Mouse (Mus musculus) heart, postnatal 0 days (tissue): Measurements from ENCODE around the gene Cyp11a1.

ENCODE experiments used
- CTCF ChIP-seq: IDR thresholded peaks from 2 replicates; pipeline ENCODE4 v1.5.1; 2016; ENCODE audit warnings: antibody characterized with exemption, control low read depth, low read depth
- EP300 ChIP-seq: IDR thresholded peaks from 2 replicates; pipeline ENCODE4 v1.6.1; 2016; ENCODE audit warnings: antibody characterized with exemption, low read depth

DNA sequence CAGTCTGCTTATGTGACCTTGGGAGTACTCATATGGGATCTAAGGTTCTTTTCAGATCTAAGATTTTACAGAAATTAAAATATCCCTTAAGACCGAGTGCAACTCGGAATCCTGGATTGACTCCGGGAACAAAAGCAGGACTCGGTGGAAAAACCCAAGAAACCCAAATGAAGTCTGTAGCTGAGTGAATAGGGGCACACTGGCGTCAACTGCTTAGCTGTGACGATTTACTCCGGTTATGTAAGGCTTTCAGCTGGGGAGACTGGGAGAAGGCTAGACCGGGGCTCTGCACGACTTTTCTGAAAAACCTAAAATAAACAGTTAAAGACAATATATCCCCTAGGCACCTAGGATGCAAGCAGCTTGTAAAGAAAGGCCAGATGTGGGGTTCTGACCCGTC is 46.8 kb upstream of the Cyp11a1 start:
- no peak for TF ChIP-seq EP300
- no peak for TF ChIP-seq CTCF
